Mouse (Mus musculus): Measurements from ENCODE around the gene Taok2.

- TF ChIP-seq CTCF (conservative IDR thresholded peaks at IDR 0.05; ENCODE audit: low read length) (no peak), NANOG (IDR thresholded peaks at IDR 0.05; ENCODE audit: borderline replicate concordance, low read length) (no peak), POU5F1 (IDR thresholded peaks at IDR 0.05; ENCODE audit: borderline replicate concordance, low read length) (no peak)
Observed at GRCm38 (mm10) chr7:126850161-126850560, 34.3 kb downstream of the Taok2 start.

All from E14TG2a.4 (cell line).